Mouse (Mus musculus): ENCODE results near the gene Unc119b. TPM values are rescaled to one million over a fixed set of nuclear protein-coding genes. Genes with fewer than 3 reads are reported as not detected.

Gene Unc119b
- polyA plus RNA-seq, 1 experiment from 2014 or later, result 35.1 TPM

Other genes with a start within 250 kb of the Unc119b start
- gene Oasl2, start 238.0 kb downstream of the Unc119b start, polyA plus RNA-seq (2015; fragmentation: Nextera tagmentation; extraction: Ambion mirVana), result 4.8 and 6.8 TPM in 2 replicates
- gene Oasl1, start 211.7 kb downstream of the Unc119b start, polyA plus RNA-seq (2015; fragmentation: Nextera tagmentation; extraction: Ambion mirVana), result 0.40 and 0.68 TPM in 2 replicates
- gene 2210016L21Rik, start 192.8 kb downstream of the Unc119b start, polyA plus RNA-seq (2015; fragmentation: Nextera tagmentation; extraction: Ambion mirVana), result 116 and 122 TPM in 2 replicates
- 0.05 and 0.10 TPM in 2 replicates for gene Hnf1a, start 163.9 kb downstream of the Unc119b start, polyA plus RNA-seq (2015; fragmentation: Nextera tagmentation; extraction: Ambion mirVana)
- 35.1 and 47.1 TPM in 2 replicates for gene Sppl3, start 123.8 kb downstream of the Unc119b start, polyA plus RNA-seq (2015; fragmentation: Nextera tagmentation; extraction: Ambion mirVana)
- gene Gm10401, start 36.7 kb downstream of the Unc119b start, polyA plus RNA-seq (2015; fragmentation: Nextera tagmentation; extraction: Ambion mirVana), result 43.4 and 51.0 TPM in 2 replicates
- gene Acads, start 15.6 kb downstream of the Unc119b start, polyA plus RNA-seq (2015; fragmentation: Nextera tagmentation; extraction: Ambion mirVana), result 16.0 and 19.4 TPM in 2 replicates
- gene Mlec, start 23.2 kb upstream of the Unc119b start, polyA plus RNA-seq (2015; fragmentation: Nextera tagmentation; extraction: Ambion mirVana), result 28.9 and 29.8 TPM in 2 replicates
- gene Cabp1, start 59.4 kb upstream of the Unc119b start, polyA plus RNA-seq (2015; fragmentation: Nextera tagmentation; extraction: Ambion mirVana), result 5.2 and 6.0 TPM in 2 replicates
- gene Pop5, start 100.9 kb upstream of the Unc119b start, polyA plus RNA-seq (2015; fragmentation: Nextera tagmentation; extraction: Ambion mirVana), result 93.6 and 94.4 TPM in 2 replicates
- gene Rnf10, start 137.9 kb upstream of the Unc119b start, polyA plus RNA-seq (2015; fragmentation: Nextera tagmentation; extraction: Ambion mirVana), result 202 and 219 TPM in 2 replicates
- 57.0 and 57.2 TPM in 2 replicates for gene Coq5, start 144.7 kb upstream of the Unc119b start, polyA plus RNA-seq (2015; fragmentation: Nextera tagmentation; extraction: Ambion mirVana)
- 1,095 and 1,182 TPM in 2 replicates for gene Dynll1, start 166.0 kb upstream of the Unc119b start, polyA plus RNA-seq (2015; fragmentation: Nextera tagmentation; extraction: Ambion mirVana)
- gene Srsf9, start 192.2 kb upstream of the Unc119b start, polyA plus RNA-seq (2015; fragmentation: Nextera tagmentation; extraction: Ambion mirVana), result 142 and 146 TPM in 2 replicates
- gene Gatc, start 206.2 kb upstream of the Unc119b start, polyA plus RNA-seq (2015; fragmentation: Nextera tagmentation; extraction: Ambion mirVana), result 35.6 and 39.4 TPM in 2 replicates
- 49.3 and 49.6 TPM in 2 replicates for gene Triap1, start 206.2 kb upstream of the Unc119b start, polyA plus RNA-seq (2015; fragmentation: Nextera tagmentation; extraction: Ambion mirVana)
- gene Cox6a1, start 214.0 kb upstream of the Unc119b start, polyA plus RNA-seq (2015; fragmentation: Nextera tagmentation; extraction: Ambion mirVana), result 1,062 and 1,092 TPM in 2 replicates